Mouse (Mus musculus) lung, embryonic 15.5 days (tissue): Measurements from ENCODE around the gene Sh3bp1. TPM values are rescaled to one million over a fixed set of nuclear protein-coding genes. Genes with fewer than 3 reads are reported as not detected.
A peak's percentile ranks its signal among the peaks of the same experiment; 100 is the strongest.

Source experiments
- ATAC-seq: fragments of 200-750 bp; cut with Nextera tagmentation; 2 replicates; pipeline ENCODE4 v1.8.0; 2017; ENCODE audit warnings: moderate number of reproducible peaks, borderline replicate concordance; ENCODE audit not compliant: low FRiP score, low TSS enrichment; ENCODE audit errors: extremely low read depth
- H3K27ac ChIP-seq: fragments of 300-500 bp; sonication (generic); 2 replicates; pipeline ENCODE4 v1.5.1; 2015; ENCODE audit warnings: moderate library complexity, mild to moderate bottlenecking, inconsistent platforms
- H3K27me3 ChIP-seq: fragments of 300-500 bp; sonication (generic); 2 replicates; pipeline ENCODE4 v1.6.1; 2015; ENCODE audit warnings: inconsistent platforms
- H3K36me3 ChIP-seq: fragments of 300-500 bp; sonication (generic); 2 replicates; pipeline ENCODE4 v1.6.1; 2015; ENCODE audit warnings: inconsistent platforms
- H3K4me1 ChIP-seq: fragments of 300-500 bp; sonication (generic); 2 replicates; pipeline ENCODE4 v1.6.1; 2015; ENCODE audit warnings: inconsistent platforms
- H3K4me2 ChIP-seq: fragments of 300-500 bp; sonication (generic); 2 replicates; pipeline ENCODE4 v1.6.1; 2015; ENCODE audit warnings: inconsistent platforms, mild to moderate bottlenecking, moderate library complexity
- H3K4me3 ChIP-seq: fragments of 300-500 bp; sonication (generic); 2 replicates; pipeline ENCODE4 v1.5.1; 2015; ENCODE audit warnings: mild to moderate bottlenecking, inconsistent platforms
- H3K9ac ChIP-seq: fragments of 300-500 bp; sonication (generic); 2 replicates; pipeline ENCODE4 v1.6.1; 2015; ENCODE audit warnings: inconsistent platforms
- H3K9me3 ChIP-seq: fragments of 300-500 bp; sonication (generic); 2 replicates; pipeline ENCODE4 v1.6.1; 2016; ENCODE audit warnings: inconsistent platforms
- WGBS: fragments of 180-500 bp; shearing (Covaris S2); methylation state at CpG from one replicate; pipeline ENCODE4 v1.1.7; 2015; 5-methylcytosine and 5-hydroxymethylcytosine counted together
- polyA plus RNA-seq: library from polyadenylated mRNA; unstranded; fragments of >200 nt; fragmentation: Nextera tagmentation; extraction: Ambion mirVana; gene quantifications from 2 replicates; pipeline ENCODE4 v1.2.1, GENCODE M21; 2015

Sh3bp1 gene
- polyA plus RNA-seq, 1 experiment from 2014 or later = 35.5 TPM

DNA sequence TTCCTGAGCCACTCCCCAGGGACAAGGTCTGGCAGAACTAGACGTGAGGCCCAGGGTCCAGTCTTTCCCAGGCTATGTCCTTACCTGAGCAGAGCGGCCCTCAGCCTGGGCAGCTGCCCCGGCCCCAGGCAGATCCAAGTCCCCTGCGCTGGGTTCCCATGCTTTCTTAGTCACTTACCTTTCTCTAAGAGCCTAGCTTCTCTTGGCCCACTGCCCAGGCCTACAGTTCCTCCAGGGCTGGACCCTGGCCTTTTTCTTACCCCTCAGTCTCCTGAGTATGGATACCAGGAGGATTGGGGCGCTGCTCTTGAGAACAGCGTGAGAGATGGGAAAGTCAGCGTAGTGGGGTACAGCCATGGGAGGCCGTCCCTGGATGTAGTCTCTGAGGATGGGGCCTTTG lies 19.1 kb upstream of the Sh3bp1 start:
- H3K9ac ChIP-seq = no peak overlapping the region
- no peak overlapping the region for H3K4me2 ChIP-seq
- H3K4me1 ChIP-seq = peaks cover 36% of the 10 kb centered on the region
- no peak for ATAC-seq
- H3K36me3 ChIP-seq = peaks cover 54% of the 10 kb centered on the region
- H3K4me3 ChIP-seq = no peak overlapping the region
- H3K9me3 ChIP-seq = no peaks in the 10 kb centered on the region
- no peaks in the 10 kb centered on the region for H3K27me3 ChIP-seq
- no peak overlapping the region for H3K27ac ChIP-seq
- 89% methylated on average over 8 of the region's 8 CpGs for WGBS

DNA sequence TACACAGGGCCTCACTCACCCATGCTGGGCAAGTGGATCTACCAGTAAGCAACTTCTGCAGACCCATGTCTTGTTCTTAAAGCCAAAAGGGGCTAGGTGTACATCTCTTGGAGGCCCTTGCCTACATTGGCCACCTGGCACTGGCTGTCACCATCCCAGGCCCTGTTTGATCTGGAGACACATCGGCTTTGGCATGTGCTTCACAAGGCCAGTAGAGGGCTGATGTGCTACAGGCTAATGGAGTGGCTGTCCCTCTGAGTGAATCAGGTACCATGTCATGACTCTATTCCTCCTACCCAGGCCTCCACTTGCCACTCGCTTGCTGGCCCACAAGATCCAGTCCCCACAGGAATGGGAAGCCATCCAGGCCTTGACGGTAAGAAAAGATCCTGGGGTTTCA lies 17.7 kb upstream of the Sh3bp1 start:
- Histone ChIP-seq H3K9ac (no peak overlapping the region), H3K9me3 (no peaks in the 10 kb centered on the region), H3K4me2 (no peak overlapping the region), H3K27me3 (no peaks in the 10 kb centered on the region), H3K4me3 (no peak overlapping the region), H3K27ac (no peak overlapping the region), H3K36me3 (peaks cover 68% of the 10 kb centered on the region), H3K4me1 (peaks cover 25% of the 10 kb centered on the region)
- 84% methylated on average over 3 of the region's 3 CpGs for WGBS
- no peak for ATAC-seq

DNA sequence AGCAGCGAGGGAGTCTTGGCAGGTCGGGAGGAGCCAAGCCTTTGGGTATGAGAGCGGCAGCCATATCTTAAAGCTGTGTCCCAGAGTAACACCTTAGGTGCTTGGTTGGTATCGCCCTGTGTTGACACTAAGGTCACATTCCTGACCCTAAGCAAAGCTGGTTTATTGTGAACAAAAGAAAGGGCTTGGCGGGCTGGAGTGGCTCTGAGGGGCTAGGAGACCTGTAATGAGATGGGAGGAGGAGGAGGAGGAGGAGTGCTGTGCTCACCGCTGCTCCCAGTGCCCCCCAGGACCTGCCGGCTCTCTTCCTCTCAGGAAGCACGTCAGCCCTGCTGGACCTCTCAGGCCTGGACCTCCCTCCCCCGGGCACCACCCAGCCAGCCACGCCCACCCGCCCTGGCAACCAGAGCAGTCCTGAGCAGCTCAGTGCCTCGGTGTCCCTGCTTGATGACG lies 10.1 kb upstream of the Sh3bp1 start:
- WGBS = 24% methylated on average over 13 of the region's 13 CpGs
- peaks cover 25% of the 10 kb centered on the region for H3K4me1 ChIP-seq
- H3K9ac ChIP-seq = peak overlapping the region; percentile 7; the same call in 1 of the 2 replicates
- H3K4me2 ChIP-seq = peak overlapping the region; percentile 18; the same call in 1 of the 2 replicates
- no peaks in the 10 kb centered on the region for H3K27me3 ChIP-seq
- H3K9me3 ChIP-seq = no peaks in the 10 kb centered on the region
- ATAC-seq = peak; percentile 44; the same call in 1 of the 2 replicates
- H3K36me3 ChIP-seq = peaks cover 81% of the 10 kb centered on the region
- H3K4me3 ChIP-seq = no peak overlapping the region; the same call in 1 of the 2 replicates
- H3K27ac ChIP-seq = peak overlapping the region; percentile 81

DNA sequence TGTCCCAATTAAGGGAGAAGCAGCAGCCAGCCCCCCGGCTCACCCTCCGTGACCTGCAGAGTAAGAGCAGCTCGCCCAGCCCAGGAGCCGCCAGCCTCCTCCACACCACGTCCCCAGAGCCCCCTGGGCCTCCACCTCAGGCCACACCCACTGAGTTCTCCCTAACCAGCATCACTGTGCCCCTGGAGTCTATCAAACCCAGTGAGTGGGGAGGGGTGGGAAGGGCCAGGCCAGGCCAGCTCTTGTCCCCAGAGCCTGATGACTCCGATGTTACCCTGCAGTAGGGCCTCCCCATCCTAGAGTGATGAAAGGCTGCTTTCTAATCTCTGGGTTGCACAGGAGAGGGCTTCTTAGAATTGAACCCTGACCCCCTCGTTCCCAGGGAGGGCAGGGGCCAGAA lies 7.1 kb upstream of the Sh3bp1 start:
- Histone ChIP-seq H3K9me3 (no peaks in the 10 kb centered on the region), H3K4me3 (no peak overlapping the region), H3K36me3 (peaks cover 52% of the 10 kb centered on the region), H3K9ac (peak overlapping the region; percentile 2; the same call in 1 of the 2 replicates), H3K4me1 (peaks cover 38% of the 10 kb centered on the region), H3K27me3 (no peaks in the 10 kb centered on the region), H3K27ac (no peak overlapping the region), H3K4me2 (no peak overlapping the region)
- no peak for ATAC-seq
- 59% methylated on average over 7 of the region's 7 CpGs for WGBS

DNA sequence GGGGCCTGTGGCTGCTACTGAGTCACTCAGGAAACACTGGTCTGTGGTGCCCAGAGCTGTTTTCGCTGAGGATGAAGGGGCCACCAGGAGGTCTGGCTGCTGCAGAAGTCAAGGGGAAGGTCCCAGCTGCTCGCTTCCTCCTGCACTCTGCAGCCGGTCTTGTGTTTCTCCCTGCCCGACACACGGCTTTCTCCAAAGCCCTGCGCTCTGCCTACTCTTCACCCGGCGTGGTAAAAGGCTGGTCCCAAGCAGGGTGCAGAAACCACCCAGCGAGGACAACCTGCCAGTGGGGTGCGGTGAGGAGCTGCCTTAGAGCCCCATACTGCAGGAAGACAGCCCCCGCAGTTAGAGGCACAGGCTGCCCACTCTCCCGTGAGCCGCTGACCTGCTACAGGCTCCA lies 4.8 kb upstream of the Sh3bp1 start:
- no peak overlapping the region for H3K4me2 ChIP-seq
- H3K27me3 ChIP-seq = no peaks in the 10 kb centered on the region
- no peaks in the 10 kb centered on the region for H3K9me3 ChIP-seq
- H3K27ac ChIP-seq = peak overlapping the region; percentile 8; the same call in 1 of the 2 replicates
- H3K4me3 ChIP-seq = no peak overlapping the region
- H3K4me1 ChIP-seq = peaks cover 43% of the 10 kb centered on the region
- WGBS = 67% methylated on average over 13 of the region's 13 CpGs
- no peak for ATAC-seq
- H3K9ac ChIP-seq = no peak overlapping the region
- peaks cover 39% of the 10 kb centered on the region for H3K36me3 ChIP-seq

DNA sequence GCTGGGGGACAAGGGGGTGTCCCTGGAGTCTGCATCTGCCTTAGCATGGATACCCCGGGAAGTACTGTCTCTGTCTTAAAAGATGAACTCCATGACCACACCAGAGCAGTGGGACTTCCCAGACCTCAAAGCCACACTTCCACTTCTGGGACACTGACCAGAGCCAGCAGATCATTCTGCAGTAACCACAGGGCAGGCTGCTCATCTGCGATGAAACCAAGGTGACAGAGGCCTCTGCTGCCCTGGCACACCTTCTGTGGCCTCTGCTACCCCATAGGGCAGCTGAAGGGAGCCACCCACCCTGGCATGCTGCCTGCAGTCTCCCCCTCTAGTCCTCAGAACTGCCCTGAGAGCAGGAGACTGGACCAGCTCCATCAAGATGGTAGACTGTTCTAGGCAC lies 3.8 kb upstream of the Sh3bp1 start:
- peaks cover 32% of the 10 kb centered on the region for H3K36me3 ChIP-seq
- no peak overlapping the region for H3K4me2 ChIP-seq
- H3K9ac ChIP-seq = no peak overlapping the region
- peaks cover 48% of the 10 kb centered on the region for H3K4me1 ChIP-seq
- no peak for ATAC-seq
- H3K9me3 ChIP-seq = no peaks in the 10 kb centered on the region
- H3K27me3 ChIP-seq = no peaks in the 10 kb centered on the region
- WGBS = 83% methylated on average over 2 of the region's 2 CpGs
- no peak overlapping the region for H3K27ac ChIP-seq
- no peak overlapping the region for H3K4me3 ChIP-seq

DNA sequence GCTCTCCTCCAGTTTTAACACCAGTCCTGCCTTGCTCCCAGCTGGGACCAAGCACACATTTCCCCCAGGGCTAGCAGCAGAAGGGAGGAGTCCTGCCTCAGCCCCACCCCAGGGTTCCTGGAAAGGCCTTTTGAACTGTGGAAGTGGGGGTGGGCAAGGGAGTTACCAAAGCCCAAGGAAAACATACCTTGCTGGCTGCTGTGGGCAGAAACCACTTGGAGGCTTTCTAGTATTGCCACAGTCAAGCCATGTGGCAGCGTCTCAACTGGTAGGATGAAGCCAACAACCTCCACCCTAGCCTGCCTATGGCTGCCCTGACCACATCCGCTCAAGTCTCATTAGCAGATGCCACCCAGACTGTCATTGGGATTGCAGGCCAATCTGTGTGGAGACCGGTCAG lies 3.4 kb upstream of the Sh3bp1 start:
- H3K9ac ChIP-seq = no peak overlapping the region
- H3K4me1 ChIP-seq = peaks cover 52% of the 10 kb centered on the region
- H3K27ac ChIP-seq = no peak overlapping the region
- ATAC-seq = no peak
- H3K4me3 ChIP-seq = no peak overlapping the region
- H3K4me2 ChIP-seq = no peak overlapping the region
- H3K36me3 ChIP-seq = peaks cover 28% of the 10 kb centered on the region
- WGBS = 82% methylated on average over 3 of the region's 3 CpGs
- no peaks in the 10 kb centered on the region for H3K27me3 ChIP-seq
- H3K9me3 ChIP-seq = no peaks in the 10 kb centered on the region

DNA sequence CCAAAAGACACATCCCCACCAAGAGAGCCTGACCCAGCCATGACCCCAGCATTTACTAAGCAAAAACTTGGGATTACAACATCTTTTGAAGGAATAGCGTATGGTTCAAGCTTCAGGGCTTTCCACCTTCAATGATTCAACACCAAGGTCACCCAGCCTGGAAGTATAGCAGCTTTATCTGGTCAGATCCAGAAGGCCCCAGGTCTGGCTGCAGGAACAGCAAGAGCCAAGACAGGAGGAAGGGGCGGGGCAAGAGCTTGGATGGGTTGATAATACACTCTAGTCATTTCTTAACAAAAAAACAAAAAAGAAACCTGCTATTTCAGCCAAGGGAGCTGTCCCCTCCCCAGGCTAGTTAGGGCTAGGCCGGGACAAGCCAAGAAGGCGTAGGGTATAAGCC lies 2.1 kb upstream of the Sh3bp1 start:
- H3K4me2 ChIP-seq = no peak overlapping the region
- peaks cover 62% of the 10 kb centered on the region for H3K4me1 ChIP-seq
- no peak overlapping the region for H3K9ac ChIP-seq
- no peaks in the 10 kb centered on the region for H3K27me3 ChIP-seq
- H3K9me3 ChIP-seq = no peaks in the 10 kb centered on the region
- no peak overlapping the region for H3K27ac ChIP-seq
- WGBS = 84% methylated on average over 4 of the region's 4 CpGs
- no peak for ATAC-seq
- no peak overlapping the region for H3K4me3 ChIP-seq
- peaks cover 15% of the 10 kb centered on the region for H3K36me3 ChIP-seq

DNA sequence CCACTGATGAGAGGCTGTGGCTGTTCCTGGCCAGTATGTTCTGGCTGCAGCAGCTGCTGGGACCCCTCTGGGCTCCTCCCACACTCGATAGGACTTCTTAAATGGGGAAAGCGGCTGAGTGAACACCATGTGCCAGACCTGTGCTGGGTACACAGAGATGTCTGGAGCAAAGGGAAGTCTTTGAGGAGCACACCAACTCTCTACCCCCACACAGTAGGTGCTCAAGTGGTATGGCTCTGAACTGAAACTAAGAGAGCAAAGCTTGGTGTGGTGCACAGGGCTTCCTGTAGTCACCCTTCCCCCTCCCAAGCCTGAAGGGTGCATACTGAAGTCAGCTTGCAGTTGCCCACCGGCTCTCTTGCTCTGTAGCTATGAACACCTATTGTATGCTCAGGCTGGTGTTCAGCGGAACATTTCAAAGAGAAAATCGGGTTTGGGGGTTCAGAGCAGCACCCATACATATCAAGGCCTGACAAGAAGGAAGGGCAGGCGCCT lies 1.0 kb upstream of the Sh3bp1 start:
- H3K36me3 ChIP-seq = peaks cover 15% of the 10 kb centered on the region
- H3K9me3 ChIP-seq = no peaks in the 10 kb centered on the region
- peak overlapping the region; percentile 87; the same call in 1 of the 2 replicates for H3K9ac ChIP-seq
- peak overlapping the region; percentile 86 for H3K4me3 ChIP-seq
- H3K4me1 ChIP-seq = peaks cover 61% of the 10 kb centered on the region
- H3K27ac ChIP-seq = peak overlapping the region; percentile 72
- ATAC-seq = no peak
- WGBS = 40% methylated on average over 6 of the region's 6 CpGs
- peak overlapping the region; percentile 90 for H3K4me2 ChIP-seq
- no peaks in the 10 kb centered on the region for H3K27me3 ChIP-seq

DNA sequence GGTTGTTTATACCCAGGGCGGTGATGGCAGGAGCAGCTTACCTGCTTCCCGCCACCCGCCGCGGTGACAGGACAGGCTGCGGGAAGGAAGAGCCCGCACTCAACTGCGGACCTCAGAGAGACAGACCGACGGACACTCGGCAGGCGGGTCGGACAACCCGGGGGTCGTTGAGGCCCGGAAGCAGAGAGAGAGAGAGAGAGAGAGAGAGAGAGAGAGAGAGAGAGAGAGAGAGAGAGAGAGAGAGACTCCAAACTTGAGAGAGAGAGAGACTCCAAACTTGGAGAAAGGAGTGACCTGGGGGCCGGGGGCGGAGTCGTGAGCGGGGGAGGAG lies 194 bp upstream of the Sh3bp1 start, which contains the start of gene Gm49510:
Gene Gm49510 (plus strand): TSS at position 259 of the 331 bp plus-strand sequence.
- Histone ChIP-seq H3K4me3 (peak within 1 kb of the TSS; percentile 86), H3K4me1 (peaks cover 54% of the 10 kb centered on the region), H3K9me3 (no peaks in the 10 kb centered on the region), H3K9ac (peak within 1 kb of the TSS; percentile 87), H3K36me3 (peaks cover 18% of the 10 kb centered on the region; the same call in 1 of the 2 replicates), H3K4me2 (peak within 1 kb of the TSS; percentile 90), H3K27ac (peak within 1 kb of the TSS; percentile 74), H3K27me3 (no peaks in the 10 kb centered on the region)
- 4% methylated on average over 20 of the region's 20 CpGs for WGBS
- ATAC-seq = no peak

DNA sequence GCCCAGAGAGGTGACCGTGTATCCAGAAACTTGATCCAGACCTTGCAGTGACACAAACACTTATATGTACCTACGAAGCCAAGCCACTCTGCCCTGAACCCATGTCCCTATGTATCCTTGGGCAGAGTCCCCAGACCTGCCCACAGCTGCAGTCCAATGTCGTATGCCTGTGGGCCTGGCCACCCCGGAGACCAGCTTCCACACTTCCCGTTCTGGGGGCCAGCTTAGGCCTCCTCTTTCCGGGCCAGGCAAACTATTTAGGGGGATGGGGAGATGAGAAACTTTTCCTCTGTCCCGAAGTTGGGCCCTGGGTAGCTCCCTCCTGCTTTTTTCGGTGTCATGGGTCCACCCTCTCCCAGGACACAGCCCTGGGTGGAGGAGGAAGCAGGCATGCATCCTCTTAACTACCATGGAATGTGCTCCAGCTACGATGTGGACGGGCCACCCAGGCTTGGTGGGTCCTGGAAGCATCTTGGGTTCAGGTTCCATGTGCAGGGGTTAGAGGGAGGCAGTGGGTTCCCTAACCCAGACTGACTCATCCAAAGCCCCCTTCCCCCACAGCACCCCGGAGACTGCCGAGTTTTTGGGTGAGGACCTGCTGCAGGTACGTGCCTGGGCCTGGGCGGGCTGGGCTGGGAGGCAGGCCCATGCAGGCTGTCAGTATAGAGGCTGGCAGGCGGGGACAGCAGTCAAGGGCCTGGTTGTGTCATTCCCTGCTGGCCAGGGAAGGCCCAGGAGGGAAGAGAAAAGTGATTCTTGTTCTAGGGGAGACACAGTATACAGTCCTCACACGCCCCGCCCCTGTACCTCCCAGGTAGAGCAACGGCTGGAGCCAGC lies 1.2 kb downstream of the Sh3bp1 start:
- peak overlapping the region; percentile 86 for H3K4me3 ChIP-seq
- no peaks in the 10 kb centered on the region for H3K27me3 ChIP-seq
- 12% methylated on average over 18 of the region's 18 CpGs for WGBS
- peak overlapping the region; percentile 74 for H3K27ac ChIP-seq
- peaks cover 27% of the 10 kb centered on the region for H3K36me3 ChIP-seq
- peak; percentile 37; the same call in 1 of the 2 replicates for ATAC-seq
- peaks cover 49% of the 10 kb centered on the region for H3K4me1 ChIP-seq
- peak overlapping the region; percentile 87 for H3K9ac ChIP-seq
- H3K4me2 ChIP-seq = peak overlapping the region; percentile 90
- H3K9me3 ChIP-seq = no peaks in the 10 kb centered on the region

DNA sequence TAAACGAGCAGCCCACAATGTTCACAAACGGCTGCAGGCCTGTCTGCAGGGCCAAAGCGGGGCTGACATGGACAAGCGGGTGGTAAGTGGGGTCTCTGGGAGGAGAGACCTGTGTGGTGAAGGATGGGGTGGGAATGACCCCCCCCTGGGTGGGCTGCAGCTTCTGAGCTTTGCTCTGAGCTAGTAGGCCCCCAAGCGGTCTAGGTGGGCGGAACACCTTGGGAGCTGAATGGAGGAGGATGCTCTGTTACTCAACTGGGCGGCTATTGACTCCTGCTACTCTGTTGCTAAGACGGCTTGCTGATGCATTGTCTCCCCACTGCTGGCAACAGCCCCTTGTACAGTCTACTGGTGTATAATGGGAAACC lies 1.8 kb downstream of the Sh3bp1 start:
- Histone ChIP-seq H3K9ac (peak overlapping the region; percentile 87), H3K9me3 (no peaks in the 10 kb centered on the region), H3K4me3 (peak overlapping the region; percentile 86), H3K27ac (peak overlapping the region; percentile 74; the same call in 1 of the 2 replicates), H3K27me3 (no peaks in the 10 kb centered on the region), H3K36me3 (peaks cover 33% of the 10 kb centered on the region), H3K4me2 (peak overlapping the region; percentile 90), H3K4me1 (peaks cover 45% of the 10 kb centered on the region)
- 32% methylated on average over 8 of the region's 8 CpGs for WGBS
- ATAC-seq = no peak
